Mouse (Mus musculus): Measurements from ENCODE around the gene Ttll11.

GRCm38 (mm10) chr2:35714742-35715167, 265.0 kb downstream of the Ttll11 start:
- no peak for TF ChIP-seq CTCF (IDR thresholded peaks at IDR 0.05; ENCODE audit: extremely low read depth, insufficient read length, insufficient replicate concordance, low read depth, low read length)
- no peak for TF ChIP-seq POLR2A (IDR thresholded peaks at IDR 0.05; ENCODE audit: low read depth, low read length)
